Mouse (Mus musculus) testis, adult 2 months (tissue): ENCODE results near the gene Rho. TPM values are rescaled to one million over a fixed set of nuclear protein-coding genes. Genes with fewer than 3 reads are reported as not detected.

Source experiments
- H3K27ac ChIP-seq: fragments of 200-500 bp; 2 replicates; pipeline ENCODE4 v1.5.1; 2012; ENCODE audit warnings: low read depth, low read length; ENCODE audit not compliant: control insufficient read depth, insufficient read depth
- H3K27me3 ChIP-seq: fragments of 200-500 bp; 2 replicates; pipeline ENCODE4 v1.6.1; 2012; ENCODE audit warnings: mild to moderate bottlenecking, low read length, moderate library complexity; ENCODE audit not compliant: control insufficient read depth, insufficient read depth
- H3K36me3 ChIP-seq: fragments of 200-500 bp; 2 replicates; pipeline ENCODE4 v1.6.1; 2012; ENCODE audit warnings: mild to moderate bottlenecking, low read length; ENCODE audit not compliant: control insufficient read depth, insufficient read depth
- H3K4me1 ChIP-seq: fragments of 200-500 bp; 2 replicates; pipeline ENCODE4 v1.6.1; 2012; ENCODE audit warnings: low read length; ENCODE audit not compliant: control insufficient read depth, insufficient read depth
- H3K4me3 ChIP-seq: fragments of 200-500 bp; 2 replicates; pipeline ENCODE4 v1.5.1; 2012; ENCODE audit warnings: low read depth, mild to moderate bottlenecking, low read length, moderate library complexity, mixed read lengths; ENCODE audit not compliant: control insufficient read depth
- CTCF ChIP-seq: fragments of 200-500 bp; IDR thresholded peaks from 2 replicates; pipeline ENCODE4 v1.5.1; 2012; ENCODE audit warnings: low read depth, mild to moderate bottlenecking, inconsistent platforms, low read length, moderate library complexity; ENCODE audit not compliant: control insufficient read depth, insufficient read depth, insufficient replicate concordance
- POLR2A ChIP-seq: fragments of 200-500 bp; IDR thresholded peaks from 2 replicates; pipeline ENCODE4 v1.6.1; 2012; ENCODE audit warnings: low read depth, mild to moderate bottlenecking, inconsistent platforms, low read length, moderate library complexity; ENCODE audit not compliant: control insufficient read depth
- polyA plus RNA-seq: library from polyadenylated mRNA; depleted of rRNA; stranded (reverse); fragments of >200 nt; gene quantifications from 2 replicates; pipeline ENCODE4 v1.2.3, GENCODE M21; 2012

Rho gene
- polyA plus RNA-seq, 1 experiment, result 4.8 TPM

DNA sequence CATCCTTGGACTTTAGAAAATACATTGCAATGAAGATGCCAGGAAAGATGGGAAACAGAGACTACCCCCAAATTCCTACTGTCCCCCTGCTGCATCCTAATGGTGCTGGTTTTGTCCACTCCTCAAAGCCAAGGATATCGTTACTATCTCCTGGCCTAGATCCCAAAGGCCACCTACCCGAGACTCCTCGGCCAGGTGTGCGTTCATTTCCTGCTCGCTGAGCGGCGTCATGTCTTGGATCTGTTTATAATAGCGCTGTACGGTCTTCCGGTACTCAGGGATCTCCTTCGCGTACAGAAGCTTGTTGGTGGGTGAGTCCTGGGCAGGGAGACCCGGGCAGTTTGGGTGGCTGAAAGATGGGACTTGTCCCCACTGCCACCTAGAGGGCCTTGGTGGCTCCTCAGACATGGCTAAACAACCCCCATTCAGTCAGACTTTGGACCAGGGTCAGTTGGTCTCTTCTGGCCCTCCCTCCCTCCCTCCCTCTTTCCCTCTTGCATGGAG is 24.9 kb downstream of the Rho start:
- Histone ChIP-seq H3K4me3 (no peak overlapping the region), H3K4me1 (peaks cover 13% of the 10 kb centered on the region), H3K27ac (no peak overlapping the region), H3K27me3 (no peaks in the 10 kb centered on the region), H3K36me3 (no peaks in the 10 kb centered on the region)
- TF ChIP-seq CTCF, result 0 out of 2 replicates have a peak, but pooled peaks have one; percentile 9
- no peak for TF ChIP-seq POLR2A

DNA sequence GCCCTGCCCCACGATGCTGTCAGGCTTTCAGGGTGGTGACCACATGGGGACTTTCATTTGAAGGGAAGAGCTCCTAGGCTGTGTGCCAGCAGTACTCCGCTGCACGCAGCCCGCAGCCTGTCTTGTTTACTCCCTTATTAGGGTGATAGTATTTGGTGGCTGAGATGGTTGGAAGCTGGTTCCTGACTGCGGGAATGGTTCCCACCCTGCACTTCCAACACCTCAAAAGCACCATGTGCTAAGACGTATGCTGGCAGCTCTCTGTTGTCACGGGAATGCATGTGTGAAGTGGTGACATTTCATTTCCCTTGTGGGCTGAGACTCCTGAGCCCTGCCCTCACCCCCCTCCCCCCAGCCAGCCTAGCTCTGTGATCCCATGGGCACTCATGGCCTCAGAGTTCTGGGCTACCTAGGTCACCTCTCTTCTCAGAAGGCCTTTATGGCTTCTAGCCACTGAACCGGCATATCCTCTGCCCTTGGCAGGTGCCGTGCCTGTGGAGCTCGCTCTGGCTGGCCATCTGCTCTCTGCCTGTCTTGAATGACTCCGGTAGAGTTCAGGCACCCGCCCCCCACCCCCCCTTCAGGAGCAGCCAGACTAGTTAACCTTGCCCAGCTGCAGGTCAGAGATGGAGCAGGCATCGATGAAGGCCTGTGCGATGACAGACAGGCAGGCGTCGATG is 25.5 kb downstream of the Rho start:
- H3K4me1 ChIP-seq, result peaks cover 13% of the 10 kb centered on the region
- no peak overlapping the region for H3K27ac ChIP-seq
- no peak overlapping the region for H3K4me3 ChIP-seq

GRCm38 (mm10) chr6:115957681-115958080 is 26.1 kb downstream of the Rho start:
- Histone ChIP-seq H3K27me3 (no peaks in the 10 kb centered on the region), H3K36me3 (no peaks in the 10 kb centered on the region), H3K4me3 (no peak overlapping the region), H3K4me1 (peaks cover 13% of the 10 kb centered on the region), H3K27ac (no peak overlapping the region)
- TF ChIP-seq CTCF, result no peak
- no peak for TF ChIP-seq POLR2A

More for the DNA sequence above, 25.5 kb downstream of the Rho start:
- TF ChIP-seq CTCF (no peak), POLR2A (no peak)
- no peaks in the 10 kb centered on the region for H3K36me3 ChIP-seq
- no peaks in the 10 kb centered on the region for H3K27me3 ChIP-seq

- H3K27ac ChIP-seq, result no peak overlapping the region
Measured at GRCm38 (mm10) chr6:115958445-115958844, 26.9 kb downstream of the Rho start.

GRCm38 (mm10) chr6:115959151-115959691 is 27.7 kb downstream of the Rho start:
- no peaks in the 10 kb centered on the region for H3K36me3 ChIP-seq
- H3K4me1 ChIP-seq, result peaks cover 13% of the 10 kb centered on the region
- 0 out of 2 replicates have a peak overlapping the region, but pooled peaks have one; percentile 26 for H3K27ac ChIP-seq
- no peaks in the 10 kb centered on the region for H3K27me3 ChIP-seq
- H3K4me3 ChIP-seq, result no peak overlapping the region
- TF ChIP-seq CTCF, result no peak
- TF ChIP-seq POLR2A, result no peak

More at GRCm38 (mm10) chr6:115958445-115958844, 26.9 kb downstream of the Rho start:
- Histone ChIP-seq H3K4me1 (peaks cover 13% of the 10 kb centered on the region), H3K4me3 (no peak overlapping the region), H3K36me3 (no peaks in the 10 kb centered on the region), H3K27me3 (no peaks in the 10 kb centered on the region)
- TF ChIP-seq CTCF (no peak), POLR2A (no peak)

DNA sequence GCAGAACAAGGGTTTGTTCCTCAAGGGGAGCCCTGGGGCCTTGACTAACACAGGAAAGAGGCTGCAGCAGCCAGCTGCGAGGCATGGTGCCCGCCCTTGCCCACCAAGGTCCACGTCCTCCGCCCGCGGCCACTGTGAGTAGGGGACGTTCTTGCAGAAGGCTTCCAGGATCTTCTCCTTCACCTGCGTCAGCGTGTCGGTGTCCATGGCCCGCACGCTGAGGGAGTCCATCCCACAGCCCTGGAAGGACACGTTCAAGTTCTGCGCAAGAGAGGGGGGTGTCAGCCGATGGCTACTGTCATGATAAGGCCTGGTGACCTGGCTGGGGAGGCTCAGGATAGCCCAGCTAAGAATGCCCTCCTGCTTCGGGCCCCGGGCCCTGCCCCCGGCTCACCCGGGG is 28.8 kb downstream of the Rho start:
- Histone ChIP-seq H3K36me3 (no peaks in the 10 kb centered on the region), H3K27me3 (no peaks in the 10 kb centered on the region), H3K4me3 (no peak overlapping the region), H3K27ac (no peak overlapping the region), H3K4me1 (peaks cover 13% of the 10 kb centered on the region)
- TF ChIP-seq POLR2A (no peak), CTCF (no peak)

DNA sequence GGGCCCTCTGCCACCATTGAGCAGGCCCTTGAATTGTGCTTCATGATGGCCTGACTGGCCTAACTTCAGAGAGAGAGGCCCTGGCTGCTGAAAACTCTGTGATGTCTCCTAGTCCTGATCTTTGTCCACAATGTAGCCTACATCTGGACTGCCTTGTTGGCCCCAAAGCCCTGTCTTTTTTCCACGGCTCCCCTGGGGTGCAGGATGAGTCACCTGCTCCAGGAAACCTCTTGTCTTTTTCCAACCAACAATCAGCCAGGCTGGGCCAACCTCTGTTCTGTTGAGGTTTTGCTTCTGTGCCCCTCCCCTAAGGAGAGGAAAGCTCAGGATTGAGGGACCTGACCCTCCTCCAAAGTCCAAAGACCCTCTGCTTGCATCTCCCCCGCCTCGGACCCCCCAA is 30.2 kb downstream of the Rho start:
- Histone ChIP-seq H3K27ac (no peak overlapping the region), H3K27me3 (no peaks in the 10 kb centered on the region), H3K36me3 (no peaks in the 10 kb centered on the region), H3K4me3 (no peak overlapping the region), H3K4me1 (peaks cover 13% of the 10 kb centered on the region)
- no peak for TF ChIP-seq CTCF
- TF ChIP-seq POLR2A, result no peak
